Mouse (Mus musculus): ENCODE measurements around the gene Lcor. TPM values are rescaled to one million over a fixed set of nuclear protein-coding genes. Genes with fewer than 3 reads are reported as not detected.

The Lcor gene
- total RNA-seq, 4 experiments from 2014 or later = 9.4 to 12.9 (median 11.5) TPM

Small RNA genes lying within 50 kb of the gene (microRNA-seq; reads per million reads assigned to microRNA genes)
- gene Mir8091 = not detected

Other genes with a start within 250 kb of the Lcor start
- 10 to 100 TPM; 65.2 to 73.0 (median 67.7) TPM for gene Tm9sf3, start 218.6 kb upstream of the Lcor start, total RNA-seq (2022)
- gene Pik3ap1, start 97.5 kb upstream of the Lcor start, total RNA-seq (2022) = 1 to 10 TPM; 1.1 to 1.7 (median 1.5) TPM
- 10 to 100 TPM in 1 of 4 experiments, 1 to 10 TPM in 3; 8.0 to 11.6 (median 9.3) TPM for gene Gm340, start 99.7 kb downstream of the Lcor start, total RNA-seq (2022)

All from heart, adult 8-10 months (tissue).